Mouse (Mus musculus) lung, embryonic 14.5 days (tissue): ENCODE results near the gene Pam16. TPM values are rescaled to one million over a fixed set of nuclear protein-coding genes. Genes with fewer than 3 reads are reported as not detected.

Experiments used
- ATAC-seq: fragments of 200-750 bp; cut with Nextera tagmentation; 2 replicates; pipeline ENCODE4 v1.8.0; 2017; ENCODE audit warnings: mild to moderate bottlenecking, moderate TSS enrichment, moderate library complexity; ENCODE audit not compliant: insufficient read depth
- DNase-seq: peaks from one replicate; pipeline ENCODE4 v3.0.0-alpha.2; 2015
- H3K27ac ChIP-seq: fragments of 300-500 bp; sonication (generic); 2 replicates; pipeline ENCODE4 v1.5.1; 2014; ENCODE audit warnings: low read depth, mild to moderate bottlenecking, moderate library complexity
- H3K27me3 ChIP-seq: fragments of 300-500 bp; sonication (generic); 2 replicates; pipeline ENCODE4 v1.6.1; 2014; ENCODE audit warnings: low read length, control low read depth; ENCODE audit not compliant: insufficient read depth
- H3K36me3 ChIP-seq: fragments of 300-500 bp; sonication (generic); 2 replicates; pipeline ENCODE4 v1.6.1; 2014; ENCODE audit warnings: control low read depth; ENCODE audit not compliant: insufficient read depth
- H3K4me1 ChIP-seq: fragments of 300-500 bp; sonication (generic); 2 replicates; pipeline ENCODE4 v1.6.1; 2014; ENCODE audit warnings: antibody characterized with exemption, control low read depth; ENCODE audit not compliant: insufficient read depth
- H3K4me2 ChIP-seq: fragments of 300-500 bp; sonication (generic); 2 replicates; pipeline ENCODE4 v1.6.1; 2014; ENCODE audit warnings: mild to moderate bottlenecking
- H3K4me3 ChIP-seq: fragments of 300-500 bp; sonication (generic); 2 replicates; pipeline ENCODE4 v1.5.1; 2014; ENCODE audit warnings: low read depth, low read length
- H3K9ac ChIP-seq: fragments of 300-500 bp; sonication (generic); 2 replicates; pipeline ENCODE4 v1.6.1; 2014
- H3K9me3 ChIP-seq: fragments of 300-500 bp; sonication (generic); 2 replicates; pipeline ENCODE4 v1.6.1; 2016; ENCODE audit warnings: low read depth, low read length, control low read depth
- CTCF ChIP-seq: IDR thresholded peaks from 2 replicates; pipeline ENCODE4 v1.5.1; 2016; ENCODE audit warnings: antibody characterized with exemption, low read depth
- WGBS: fragments of 180-500 bp; shearing (Covaris S2); extraction: QIAGEN DNeasy Blood & Tissue Kit; methylation state at CpG from one replicate; pipeline ENCODE4 v1.1.7; 2014; 5-methylcytosine and 5-hydroxymethylcytosine counted together
- polyA plus RNA-seq: library from polyadenylated mRNA; unstranded; fragments of >200 nt; fragmentation: Nextera tagmentation; extraction: Ambion mirVana; gene quantifications from 2 replicates; pipeline ENCODE4 v1.2.1, GENCODE M21; 2014

Pam16 gene
- polyA plus RNA-seq = 81.9 and 86.3 TPM in 2 replicates

- Histone ChIP-seq H3K9ac (peak within 1 kb of the TSS; percentile 85), H3K4me3 (peak within 1 kb of the TSS; percentile 77), H3K4me2 (peak within 1 kb of the TSS; percentile 80), H3K27ac (peak within 1 kb of the TSS; percentile 81), H3K9me3 (no peaks in the 10 kb centered on the region), H3K27me3 (no peaks in the 10 kb centered on the region), H3K4me1 (peaks cover 14% of the 10 kb centered on the region; the same call in 1 of the 2 replicates), H3K36me3 (0 out of 2 replicates have a peak, but pooled peaks cover 7% of the 10 kb centered on the region)
- DNase-seq (peak; percentile 98), ATAC-seq (peak; percentile 87)
- TF ChIP-seq CTCF = no peak
- under 1% methylated on average over 53 of the region's 56 CpGs for WGBS
Observed at GRCm38 (mm10) chr16:4624481-4625110, at the start of gene Pam16. Gene Pam16, minus strand, starts transcription at chr16:4624988.

- Histone ChIP-seq H3K36me3 (peaks cover 14% of the 10 kb centered on the region), H3K9me3 (no peaks in the 10 kb centered on the region), H3K9ac (no peak overlapping the region), H3K4me2 (no peak overlapping the region), H3K27me3 (no peaks in the 10 kb centered on the region), H3K27ac (no peak overlapping the region), H3K4me1 (peaks cover 6% of the 10 kb centered on the region; the same call in 1 of the 2 replicates), H3K4me3 (no peak overlapping the region)
- DNase-seq (no peak), ATAC-seq (no peak)
- WGBS = 79% methylated on average over 4 of the region's 4 CpGs
- TF ChIP-seq CTCF = no peak
Observed at GRCm38 (mm10) chr16:4674091-4674490, 49.3 kb upstream of the Pam16 start.

GRCm38 (mm10) chr16:4670317-4670716 is 45.5 kb upstream of the Pam16 start:
- no peak for TF ChIP-seq CTCF
- Histone ChIP-seq H3K9ac (no peak overlapping the region), H3K4me3 (no peak overlapping the region), H3K27ac (no peak overlapping the region), H3K4me2 (no peak overlapping the region), H3K27me3 (no peaks in the 10 kb centered on the region), H3K9me3 (no peaks in the 10 kb centered on the region), H3K4me1 (no peaks in the 10 kb centered on the region), H3K36me3 (peaks cover 28% of the 10 kb centered on the region)
- DNase-seq (no peak), ATAC-seq (no peak)
- WGBS = 72% methylated on average over 5 of the region's 5 CpGs

GRCm38 (mm10) chr16:4667190-4667808 is 42.5 kb upstream of the Pam16 start:
- peak; percentile 97 for TF ChIP-seq CTCF
- H3K4me3 ChIP-seq = no peak overlapping the region
- peak; percentile 90 for ATAC-seq
- H3K36me3 ChIP-seq = peaks cover 29% of the 10 kb centered on the region; the same call in 1 of the 2 replicates
- no peaks in the 10 kb centered on the region for H3K4me1 ChIP-seq
- no peak overlapping the region for H3K9ac ChIP-seq
- 26% methylated on average over 3 of the region's 3 CpGs for WGBS
- H3K27me3 ChIP-seq = no peaks in the 10 kb centered on the region
- DNase-seq = peak; percentile 98
- H3K27ac ChIP-seq = no peak overlapping the region
- H3K9me3 ChIP-seq = no peaks in the 10 kb centered on the region
- no peak overlapping the region for H3K4me2 ChIP-seq

- Histone ChIP-seq H3K36me3 (peaks cover 35% of the 10 kb centered on the region; the same call in 1 of the 2 replicates), H3K27ac (no peak overlapping the region), H3K4me3 (no peak overlapping the region), H3K9me3 (no peaks in the 10 kb centered on the region), H3K9ac (no peak overlapping the region), H3K4me2 (no peak overlapping the region), H3K27me3 (no peaks in the 10 kb centered on the region), H3K4me1 (no peaks in the 10 kb centered on the region)
- ATAC-seq = no peak
- TF ChIP-seq CTCF = no peak
- DNase-seq = no peak
- 89% methylated on average over 2 of the region's 2 CpGs for WGBS
Observed at GRCm38 (mm10) chr16:4665726-4666125, 40.9 kb upstream of the Pam16 start.

- H3K9ac ChIP-seq = no peak overlapping the region
- H3K27ac ChIP-seq = no peak overlapping the region
- no peak overlapping the region for H3K4me2 ChIP-seq
- peaks cover 31% of the 10 kb centered on the region; the same call in 1 of the 2 replicates for H3K36me3 ChIP-seq
- DNase-seq = no peak
- no peaks in the 10 kb centered on the region for H3K27me3 ChIP-seq
- no peak for ATAC-seq
- H3K4me3 ChIP-seq = no peak overlapping the region
- no peak for TF ChIP-seq CTCF
- no peaks in the 10 kb centered on the region for H3K9me3 ChIP-seq
- 84% methylated on average over 2 of the region's 2 CpGs for WGBS
- peaks cover 6% of the 10 kb centered on the region for H3K4me1 ChIP-seq
Observed at GRCm38 (mm10) chr16:4663806-4664205, 39.0 kb upstream of the Pam16 start.

GRCm38 (mm10) chr16:4661605-4662004 is 36.8 kb upstream of the Pam16 start:
- no peaks in the 10 kb centered on the region for H3K27me3 ChIP-seq
- no peak overlapping the region for H3K4me3 ChIP-seq
- H3K4me2 ChIP-seq = no peak overlapping the region
- no peaks in the 10 kb centered on the region for H3K9me3 ChIP-seq
- no peak for DNase-seq
- ATAC-seq = no peak
- no peak overlapping the region for H3K27ac ChIP-seq
- peaks cover 9% of the 10 kb centered on the region for H3K4me1 ChIP-seq
- H3K9ac ChIP-seq = no peak overlapping the region
- H3K36me3 ChIP-seq = peaks cover 17% of the 10 kb centered on the region; the same call in 1 of the 2 replicates
- 67% methylated on average over 2 of the region's 2 CpGs for WGBS
- TF ChIP-seq CTCF = no peak
